ENCODE assay signal across 18 mouse cellular contexts in the genomic region with DNA sequence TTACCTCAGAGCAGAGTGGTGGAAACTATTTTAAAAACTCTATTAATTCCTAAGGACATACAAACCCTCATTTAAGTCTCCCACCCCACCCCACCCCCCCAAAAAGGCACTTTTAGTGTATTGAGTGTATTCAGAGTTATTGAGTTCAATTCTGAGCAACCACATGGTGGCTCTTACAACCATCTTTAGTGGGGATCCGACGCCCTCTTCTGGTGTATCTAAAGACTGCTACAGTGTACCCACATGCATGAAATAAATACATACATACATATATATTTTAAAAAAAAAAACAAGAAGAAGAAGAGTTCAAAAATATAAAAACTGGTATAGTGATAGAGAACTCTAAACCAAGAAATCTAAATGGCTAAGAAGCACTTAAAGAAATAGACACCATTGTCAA.
A peak's percentile ranks its signal among the peaks of the same experiment; 100 is the strongest.
DNase-seq lines count a peak whose midpoint lies in the region; ATAC-seq lines count a peak whose summit lies in the region.
"Had no signal": no experiment of that assay in that cellular context is flagged by ENCODE, and none has a peak within 500 bp of the region (broad histone marks: within the 10 kb centered on the region; RNA-seq: fewer than 3 reads in every experiment).

No protein-coding gene starts in this region.

- peak; percentile 3 for DNase-seq in thymus, postnatal 0 days (ENCODE audit: low spot score)
- DNase-seq in thymus, postnatal 36 days = no peak
- DNase-seq in CD4-positive, CD25-positive, alpha-beta regulatory T cell, adult 2 months (ENCODE audit: low read depth, low spot score) = peak; percentile 50
- DNase-seq in R1 (ENCODE audit: low read depth, low spot score) = peak; percentile 78
- DNase-seq in gastrocnemius, adult 18-20 months (ENCODE audit: low spot score) = no peak
- DNase-seq in left cerebral cortex, postnatal 14 days (ENCODE audit: low spot score in 2 of 2) = no peak
- no peak for DNase-seq in gastrocnemius, postnatal 10 days
- DNase-seq: adrenal gland, postnatal 36 days; cerebellum, postnatal 10 days; gastrocnemius, postnatal 36 days; heart, adult 2 months; kidney, adult 2 months; lung, adult 18-20 months; midbrain, embryonic 14.5 days; right cerebral cortex, postnatal 4 days had no signal

- ATAC-seq in neutrophil, adult 5-6 weeks (ENCODE audit: extremely low read depth, insufficient number of reproducible peaks, low FRiP score, poor library complexity, severe bottlenecking) = 0 out of 2 replicates have a peak, but pooled peaks have one; percentile 46
- ATAC-seq: forebrain, embryonic 16.5 days; inflammation-experienced regulatory T-cells, adult 6 months had no signal

- intact Hi-C loops in left cerebral cortex, postnatal 14 days (cut with DNase I) = no loop called here

Comparison
In these comparisons a context has a peak if more than half of its experiments do, and no peak if none do; other contexts are left out.
1. DNase-seq: peak in thymus, postnatal 0 days (single experiment), CD4-positive, CD25-positive, alpha-beta regulatory T cell, adult 2 months (single experiment) and R1 (single experiment); none in thymus, postnatal 36 days (0 of 2), gastrocnemius, adult 18-20 months (single experiment), left cerebral cortex, postnatal 14 days (0 of 2) and gastrocnemius, postnatal 10 days (single experiment).